Mouse (Mus musculus) adrenal gland, adult (tissue): Measurements from ENCODE around the gene Cdkal1.

Experiments used
- DNase-seq, 2 experiments: peaks; one replicate each; pipeline ENCODE4 v3.0.0; 2022 to 2023; ENCODE audit warnings: low spot score in 1 of 2; ENCODE audit not compliant: inconsistent age in 2 of 2

Cdkal1 gene

DNA sequence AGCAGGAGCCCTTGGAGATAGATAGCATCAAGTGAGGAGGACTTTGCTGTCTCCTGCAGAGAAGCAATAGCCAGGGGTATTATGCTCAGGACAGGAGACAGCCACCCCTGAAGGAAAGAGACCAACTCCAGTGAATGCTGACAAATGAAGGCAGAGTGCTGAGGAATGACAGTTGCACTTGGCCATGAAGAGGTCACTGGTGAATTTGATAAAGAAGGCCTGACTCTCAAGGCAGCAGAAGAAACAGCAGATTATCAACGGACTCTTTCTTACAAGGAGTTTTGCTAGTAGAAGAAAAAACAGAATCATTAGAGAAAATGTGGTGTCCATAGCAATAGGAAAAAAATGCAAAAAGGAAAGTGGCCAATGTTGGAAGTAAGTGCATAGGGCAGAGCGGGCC, 37.2 kb downstream of the Cdkal1 start:
- no peak for DNase-seq

DNA sequence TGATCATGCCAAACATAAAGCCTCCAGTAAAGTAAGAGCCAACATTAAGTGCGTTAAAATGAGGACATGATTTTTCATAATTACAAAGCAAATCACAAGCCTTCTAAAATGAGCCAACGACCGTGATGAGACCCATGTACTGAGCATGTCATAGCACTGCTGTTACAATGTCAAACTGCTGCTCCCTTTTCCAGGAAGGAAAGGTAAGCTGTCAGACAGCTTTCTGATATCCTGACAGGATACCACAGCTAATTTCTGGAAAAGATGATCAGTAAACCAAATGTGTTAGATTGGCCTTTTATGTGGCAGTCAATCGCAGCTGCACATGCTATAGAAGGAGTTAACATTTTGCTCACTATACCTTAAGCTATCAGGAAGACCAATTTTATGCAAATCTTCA, 44.7 kb downstream of the Cdkal1 start:
- no peak for DNase-seq

DNA sequence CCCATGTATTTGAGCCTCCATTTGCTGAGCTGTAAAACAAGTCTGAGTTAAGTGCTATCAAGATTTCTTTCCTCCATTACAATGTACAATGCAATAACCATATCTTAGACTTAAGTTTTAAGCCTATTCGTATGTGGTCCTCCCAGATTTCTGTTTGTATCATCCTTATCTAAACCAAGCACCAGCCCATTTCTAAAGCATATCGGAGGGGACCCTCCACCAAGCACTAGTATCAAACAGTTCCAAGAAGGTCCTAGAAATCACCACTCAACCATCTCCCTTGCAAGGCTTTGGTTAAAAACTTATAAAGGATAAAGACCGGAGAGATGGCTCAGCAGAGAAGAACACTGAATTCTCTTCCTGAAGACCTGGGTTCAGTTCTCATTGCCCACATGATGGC, 47.1 kb downstream of the Cdkal1 start:
- DNase-seq, result no peak

DNA sequence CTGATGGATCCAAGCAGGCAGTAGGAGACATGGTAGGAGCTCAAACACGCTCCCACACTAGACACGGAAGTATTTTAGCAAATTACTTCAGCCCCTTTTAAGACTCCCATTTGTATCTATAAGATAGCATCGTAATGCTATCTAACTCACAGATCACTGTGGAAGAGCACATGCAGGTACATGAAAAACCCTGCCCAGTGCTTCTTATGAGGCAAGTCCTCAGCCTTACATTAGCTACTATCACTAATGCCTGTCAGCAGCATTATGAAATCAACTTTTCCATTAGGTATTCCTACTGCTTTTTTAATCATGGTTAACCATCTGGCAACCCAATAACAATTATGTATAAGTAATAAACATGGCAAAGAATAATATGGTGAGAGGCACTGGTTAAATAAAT, 47.5 kb downstream of the Cdkal1 start:
- DNase-seq, result no peak

DNA sequence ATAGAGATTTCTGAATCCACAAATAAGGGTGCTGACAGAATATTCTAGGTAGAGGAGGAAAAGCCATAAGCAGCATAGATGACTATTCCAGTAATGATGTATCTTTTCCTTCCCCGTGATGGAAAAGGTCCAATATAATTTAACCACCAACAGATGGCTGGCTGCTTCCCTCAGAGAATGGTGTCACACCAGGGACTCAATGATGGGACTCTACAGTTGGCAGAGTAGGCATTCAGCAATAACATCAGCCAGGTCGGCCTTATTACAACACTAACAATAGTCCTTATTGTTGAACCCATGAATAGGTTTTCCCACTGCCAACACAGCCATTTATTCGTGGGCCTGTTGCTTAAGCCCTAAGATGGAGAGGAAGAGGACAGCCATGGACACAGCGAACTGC, 48.6 kb downstream of the Cdkal1 start:
- no peak for DNase-seq

DNA sequence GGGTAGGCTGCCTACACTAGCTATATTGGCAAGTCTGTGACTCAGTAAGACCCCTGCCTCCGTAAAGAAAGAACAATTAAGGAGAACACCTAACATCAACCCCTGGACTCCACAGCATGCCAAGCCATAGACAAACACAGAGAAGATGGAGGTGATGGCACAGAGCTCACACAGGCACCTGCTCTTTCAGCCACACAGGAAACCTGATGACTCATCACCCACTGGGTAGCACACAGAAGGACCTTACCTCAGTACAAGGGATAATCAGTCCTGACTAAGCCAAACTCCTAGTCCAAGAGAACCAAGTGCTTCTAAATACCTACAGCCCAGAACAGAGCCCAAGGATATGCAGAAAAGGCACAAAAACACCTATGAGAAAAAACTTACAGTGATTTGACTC, 50.2 kb downstream of the Cdkal1 start:
- no peak for DNase-seq

DNA sequence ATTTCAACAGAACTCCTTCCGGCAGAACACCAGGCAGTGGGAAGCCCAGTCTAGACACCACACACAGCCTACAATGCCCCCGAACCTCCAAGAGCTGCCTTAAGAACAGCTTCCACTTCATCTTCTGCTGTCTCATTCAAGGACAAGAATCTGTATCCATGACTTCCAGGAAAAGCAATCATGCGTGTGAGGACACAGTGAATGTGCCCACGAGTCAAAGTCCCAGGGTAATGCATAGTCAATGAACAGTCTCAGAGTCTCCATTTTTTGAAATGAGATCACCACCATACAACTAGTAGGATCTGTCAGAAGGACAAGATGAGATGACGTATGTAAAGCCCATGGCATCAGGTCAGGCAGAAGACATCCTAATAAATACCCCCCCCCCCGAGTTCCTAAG, 51.4 kb downstream of the Cdkal1 start:
- DNase-seq, result no peak

DNA sequence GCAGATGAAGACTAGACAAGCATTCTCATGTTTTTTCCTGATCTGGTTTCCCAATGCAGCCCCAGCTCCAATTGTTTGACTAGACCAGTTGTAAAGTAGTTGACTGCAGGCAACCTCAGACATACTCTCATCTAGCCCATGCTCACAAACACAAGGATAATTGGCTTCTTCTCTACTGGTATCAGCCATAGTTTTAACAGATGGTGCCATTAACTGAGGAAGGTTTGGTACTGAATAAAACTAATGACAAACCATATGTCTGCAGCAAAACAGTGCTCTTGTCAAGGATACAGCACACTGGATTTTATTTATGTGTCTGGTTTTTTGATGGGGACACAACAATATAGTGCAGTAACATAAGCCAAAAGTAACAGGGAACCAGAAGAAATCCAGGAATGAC, 52.8 kb downstream of the Cdkal1 start:
- no peak for DNase-seq

DNA sequence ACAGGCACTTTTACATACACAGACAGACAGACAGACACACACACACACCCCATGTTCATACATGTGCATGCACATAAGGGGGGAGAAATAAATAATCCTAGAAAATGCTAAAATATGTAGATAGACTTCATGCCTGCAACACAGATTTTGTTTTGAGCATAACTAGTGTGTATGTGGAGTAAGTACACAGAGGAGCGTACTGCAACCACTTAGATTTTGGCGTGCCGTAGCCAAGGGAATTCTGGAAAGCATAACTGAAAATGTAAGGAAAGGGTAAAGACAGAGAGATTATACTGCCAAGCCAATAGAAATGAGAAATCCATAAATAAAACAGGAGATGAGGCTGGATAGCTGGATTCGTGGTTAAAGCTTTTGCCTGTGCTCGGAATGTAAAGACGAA, 55.4 kb downstream of the Cdkal1 start:
- DNase-seq, result no peak

DNA sequence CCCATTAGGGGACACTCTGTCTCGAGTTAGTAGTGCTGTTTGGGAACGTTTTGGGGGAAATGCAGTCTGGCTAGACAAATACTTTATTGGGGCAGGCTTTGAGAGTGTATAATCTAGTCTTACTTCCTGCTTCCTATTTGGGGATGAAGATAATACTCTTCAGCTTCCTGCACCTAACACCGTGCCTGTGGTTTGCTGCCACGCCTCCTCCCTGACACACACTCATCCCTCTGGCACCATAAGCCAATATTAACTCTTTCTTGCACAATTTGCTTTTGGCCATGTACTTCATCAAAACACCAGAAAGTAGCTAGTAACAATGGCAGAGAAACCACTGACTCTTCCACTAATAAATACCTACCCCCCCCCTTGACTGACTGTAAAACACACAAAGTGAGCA, 63.4 kb downstream of the Cdkal1 start:
- no peak for DNase-seq

DNA sequence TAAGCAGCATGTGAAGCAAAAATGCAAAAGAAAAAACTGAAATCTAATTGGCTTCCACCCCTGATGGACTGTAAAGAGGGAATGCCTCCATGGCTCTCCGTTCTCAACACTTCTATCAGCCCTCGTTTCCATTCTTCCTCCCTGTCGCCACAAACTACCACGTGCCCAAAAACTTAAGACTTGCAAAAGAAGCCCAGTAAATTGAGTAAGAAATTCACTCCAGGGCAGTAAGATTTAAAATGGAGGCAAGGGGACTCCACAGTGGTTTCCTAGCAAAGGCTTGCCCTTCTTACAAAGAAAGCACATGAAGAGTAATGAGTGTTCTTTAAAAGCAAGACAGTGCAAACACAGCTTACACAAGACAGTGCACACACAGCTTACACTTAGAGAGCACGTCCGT, 64.0 kb downstream of the Cdkal1 start:
- no peak for DNase-seq

DNA sequence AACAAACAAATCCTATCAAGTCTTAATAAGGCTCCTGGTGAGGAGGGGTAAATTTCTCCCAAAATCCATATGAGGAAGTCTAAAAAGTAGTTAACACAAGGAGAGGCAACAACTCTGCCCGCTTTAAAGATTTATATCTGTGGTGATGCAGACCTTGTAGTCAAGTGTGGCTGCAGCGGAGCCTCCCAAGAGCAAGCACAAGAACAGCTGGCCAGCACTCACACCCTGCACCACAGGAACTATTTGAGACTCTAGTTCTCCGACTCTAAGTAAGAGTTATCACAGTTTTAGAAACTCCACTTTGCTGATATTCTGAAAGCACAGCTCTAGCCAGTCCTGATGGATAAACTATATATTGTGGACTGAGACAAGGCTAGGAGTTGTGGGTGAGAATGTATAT, 68.5 kb downstream of the Cdkal1 start:
- DNase-seq, result no peak

DNA sequence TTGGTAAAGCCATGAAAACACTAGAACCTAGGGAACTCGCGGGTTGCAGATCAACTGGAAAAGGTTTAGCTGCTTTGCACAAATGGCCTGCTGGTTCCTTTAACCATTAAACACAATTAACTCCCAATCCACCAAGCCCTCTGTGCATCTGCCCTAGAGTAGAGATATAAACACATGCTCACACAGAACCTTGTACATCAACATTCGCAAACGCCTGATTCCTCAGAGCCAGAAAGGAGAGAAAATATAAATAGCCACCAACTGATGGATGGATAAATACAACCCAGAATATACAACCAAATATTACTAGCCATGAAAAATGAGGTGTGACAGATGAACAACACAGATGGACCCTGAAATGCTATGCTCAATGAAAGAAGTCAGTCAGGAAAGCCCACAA, 70.6 kb downstream of the Cdkal1 start:
- no peak for DNase-seq

DNA sequence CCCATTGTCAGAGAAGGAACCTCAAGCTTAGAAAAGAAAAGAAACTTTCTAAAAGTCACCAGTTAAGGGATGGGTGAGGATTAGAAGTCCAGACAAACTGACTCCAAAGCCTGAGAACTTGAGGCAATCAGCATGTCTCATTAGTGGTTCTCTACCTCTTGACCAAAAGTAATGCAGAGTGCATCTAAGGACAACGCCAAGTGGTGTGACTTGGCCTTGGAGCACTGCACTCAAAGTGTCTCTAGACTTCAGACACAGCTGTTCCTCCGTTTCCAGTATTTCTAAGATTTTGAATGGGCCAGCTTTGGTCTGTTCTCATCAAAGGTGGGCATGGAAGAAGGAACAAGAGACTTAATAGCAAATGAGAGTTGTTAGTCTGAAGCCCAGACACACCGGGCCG, 74.1 kb downstream of the Cdkal1 start:
- DNase-seq, result no peak

DNA sequence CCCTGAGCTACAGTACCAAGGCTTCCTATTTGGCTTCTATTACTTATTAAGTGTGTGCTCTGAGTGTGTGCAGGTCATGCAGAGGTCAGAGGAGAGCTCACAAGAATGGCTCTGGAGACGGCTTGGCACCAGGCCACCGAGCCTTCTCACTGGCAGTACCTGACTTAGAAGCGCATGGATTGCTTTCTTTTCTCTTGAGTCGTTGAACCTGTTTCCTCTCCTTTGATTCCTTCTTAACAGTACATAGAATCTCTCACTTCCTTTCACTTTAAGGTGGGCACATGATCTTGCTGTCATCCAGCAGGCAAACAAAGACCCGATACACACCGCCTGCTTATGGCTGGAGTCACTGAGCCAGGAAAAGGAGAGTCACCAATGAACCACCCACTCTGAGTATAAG, 74.8 kb downstream of the Cdkal1 start:
- peak; percentile 20 to 45 for DNase-seq

DNA sequence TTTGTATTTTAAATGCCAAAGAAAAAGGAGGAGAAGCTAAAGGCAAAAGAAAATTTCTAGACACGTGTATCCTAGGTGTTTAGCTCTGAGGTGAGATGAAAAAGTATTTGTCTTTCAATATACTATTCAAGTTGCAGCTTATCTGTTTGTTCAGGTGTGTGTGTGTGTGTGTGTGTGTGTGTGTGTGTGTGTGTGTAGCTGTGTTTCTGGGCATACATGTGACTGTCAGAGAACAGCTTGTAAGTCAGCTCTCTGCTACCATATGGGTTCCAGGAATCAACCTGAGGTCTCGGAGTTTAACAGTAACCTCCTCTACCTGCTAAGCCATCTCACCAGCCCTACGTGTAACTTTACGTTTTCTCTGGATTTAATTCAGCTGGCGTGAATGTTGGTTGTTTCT, 76.0 kb downstream of the Cdkal1 start:
- DNase-seq, result no peak

DNA sequence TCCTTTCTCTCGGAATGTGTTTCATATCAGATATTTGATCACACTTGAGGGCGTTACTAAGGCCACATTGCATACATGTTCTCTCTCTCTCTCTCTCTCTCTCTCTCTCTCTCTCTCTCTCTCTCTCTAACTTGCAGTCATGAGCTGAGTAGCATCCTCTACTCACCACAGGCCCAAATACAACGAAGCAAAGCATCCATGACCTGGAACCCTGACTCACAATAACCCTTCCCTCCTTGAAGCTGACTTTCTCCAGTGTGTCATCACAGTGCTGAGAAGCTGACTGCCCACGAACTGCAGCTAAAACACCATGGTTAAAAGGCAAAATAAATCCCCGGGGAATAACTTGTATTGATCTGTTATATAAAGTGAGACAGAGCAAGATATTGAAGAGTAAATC, 76.4 kb downstream of the Cdkal1 start:
- no peak for DNase-seq

DNA sequence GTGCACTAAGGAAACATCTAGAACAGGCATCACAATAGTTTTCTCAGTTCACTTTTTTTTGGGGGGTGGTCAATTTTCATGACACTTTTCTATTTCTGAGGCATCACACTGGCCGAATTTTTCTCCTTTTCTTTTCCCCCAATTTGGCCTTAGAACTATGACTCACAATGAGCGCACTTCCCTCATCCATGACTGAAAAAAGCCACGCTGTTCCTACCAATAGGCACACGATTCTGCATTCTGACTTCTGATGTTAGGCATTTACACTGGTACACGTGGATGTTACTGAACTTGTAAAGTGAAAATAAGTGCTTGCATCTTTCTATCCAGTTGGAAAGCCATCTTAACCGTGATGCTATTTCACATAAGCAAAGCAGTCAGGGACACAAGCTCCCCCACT, 77.3 kb downstream of the Cdkal1 start:
- DNase-seq, result peak; percentile 13 to 43

DNA sequence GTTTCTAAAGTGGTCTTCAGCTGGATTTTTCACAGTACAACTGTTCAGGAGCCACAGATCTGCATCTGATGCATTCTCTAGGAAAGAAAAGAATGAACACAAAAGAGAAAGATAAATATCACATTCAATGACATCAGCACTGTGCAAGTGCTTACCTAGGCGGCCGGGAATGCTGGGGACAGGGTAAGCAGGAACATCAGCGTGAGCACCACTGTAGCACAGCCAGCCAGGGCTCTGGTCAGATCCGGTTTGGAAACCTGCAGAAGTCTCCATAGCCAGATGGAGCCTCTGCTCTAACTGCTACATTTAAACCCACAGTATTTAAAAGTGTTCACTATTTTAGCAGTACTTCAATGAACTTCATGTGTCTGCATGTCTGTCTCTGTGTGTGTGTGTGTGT, 78.2 kb downstream of the Cdkal1 start:
- no peak for DNase-seq

DNA sequence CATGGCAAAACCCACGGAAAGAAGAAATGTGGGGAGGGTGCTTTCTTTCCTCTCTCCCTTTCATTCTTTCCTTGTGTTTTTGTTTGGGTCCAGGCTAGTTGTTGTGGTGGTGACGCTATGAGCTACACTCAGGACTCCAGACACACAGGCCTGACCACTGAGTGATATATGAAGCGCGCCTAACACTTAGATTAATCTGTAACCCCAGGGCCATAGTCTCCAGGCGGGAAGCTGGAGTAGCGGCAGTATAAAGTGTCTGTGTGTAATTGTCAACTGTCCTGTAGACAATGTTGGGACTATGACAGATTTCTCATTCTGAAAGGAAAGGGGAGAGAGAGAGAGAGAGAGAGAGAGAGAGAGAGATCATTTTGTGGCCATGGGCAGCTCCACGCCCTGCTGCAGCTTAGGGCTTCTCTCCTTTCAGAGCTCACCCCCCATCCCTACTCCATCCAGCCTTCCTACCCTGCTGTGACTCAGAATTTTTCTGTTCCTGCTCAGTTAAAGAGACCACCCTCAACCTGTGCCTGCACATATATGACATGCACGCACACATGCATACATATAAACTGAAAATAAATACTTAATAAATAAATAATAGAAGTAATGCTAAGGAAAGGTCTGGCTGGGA, 79.8 kb downstream of the Cdkal1 start:
- DNase-seq, result no peak

DNA sequence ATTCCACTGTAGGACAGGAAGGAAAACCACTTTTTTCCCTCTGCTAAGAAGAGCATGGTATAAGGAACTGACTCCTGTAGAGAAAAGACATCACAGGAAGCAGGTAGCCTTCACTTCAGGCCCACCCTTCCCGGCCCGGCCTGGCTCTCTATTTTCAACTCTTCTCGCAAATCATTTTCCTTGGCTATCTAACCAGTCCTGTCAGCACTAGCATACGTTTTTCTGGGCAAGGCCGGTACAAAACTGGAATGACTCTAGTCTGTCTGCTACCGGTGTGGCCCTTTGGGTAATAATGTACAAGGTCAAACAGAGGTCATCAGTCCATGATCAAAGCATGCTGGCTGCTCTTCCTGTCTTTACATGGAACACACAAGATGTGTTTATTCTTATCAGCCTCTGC, 81.9 kb downstream of the Cdkal1 start:
- DNase-seq, result peak; percentile 31 to 51

DNA sequence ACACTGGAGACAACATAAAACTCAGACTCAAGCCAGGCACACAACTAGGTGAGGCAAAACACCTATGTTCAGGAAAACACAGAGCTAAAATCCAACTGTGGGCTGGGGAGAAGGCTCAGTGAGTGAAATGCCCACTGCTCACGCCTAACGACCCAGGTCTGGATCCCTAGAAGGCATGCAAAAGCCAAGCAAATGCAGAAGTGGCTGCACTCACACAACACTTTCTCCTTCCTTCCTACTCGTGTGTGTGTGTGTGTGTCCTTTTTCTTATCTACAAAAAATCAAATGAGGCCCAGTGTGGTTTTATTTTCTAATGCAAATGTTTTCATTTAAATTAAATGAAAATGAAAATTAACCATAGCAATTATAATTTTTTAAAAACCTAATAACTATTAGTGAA, 82.5 kb downstream of the Cdkal1 start:
- DNase-seq, result no peak

DNA sequence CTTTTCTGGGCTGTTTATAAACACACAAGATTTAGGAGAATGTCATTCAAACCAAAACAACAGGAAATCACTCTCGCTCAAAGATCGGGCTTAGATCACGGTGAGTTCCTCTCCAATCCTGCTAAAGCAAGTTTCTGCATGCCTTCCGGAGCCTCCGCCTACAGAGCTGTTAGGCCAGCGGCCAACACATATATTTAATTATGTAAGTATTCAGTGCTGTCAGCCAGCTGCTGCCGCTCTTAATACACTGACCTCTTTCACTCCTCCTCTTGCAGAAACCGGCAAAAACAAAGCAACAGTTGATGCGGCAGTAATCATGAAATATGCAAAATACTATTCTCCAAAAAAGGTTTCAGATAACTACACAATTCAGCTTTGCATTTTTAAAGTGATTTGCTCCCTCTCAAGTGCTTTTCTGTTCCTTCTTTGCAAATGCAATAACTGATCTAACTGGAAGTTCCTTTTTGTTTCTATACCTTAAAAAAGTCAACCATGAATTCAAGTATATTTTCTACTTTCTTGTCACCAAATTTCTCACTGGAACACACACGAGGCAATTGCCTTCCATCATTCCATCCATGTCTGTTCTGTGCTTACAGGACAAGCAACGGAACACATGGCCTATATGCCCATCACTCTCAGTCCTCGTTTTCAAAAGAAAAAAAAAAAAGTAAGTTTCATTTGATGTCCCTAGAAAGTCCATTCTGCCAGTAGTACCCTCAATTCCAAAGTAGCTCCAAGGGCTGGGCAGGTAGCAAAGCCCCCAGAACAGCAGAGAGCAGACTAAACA, 85.6 kb downstream of the Cdkal1 start:
- DNase-seq, result peak; percentile 50 to 71
